Mouse (Mus musculus) natural killer cell, adult 2 months (primary cell): ENCODE data around the gene Dusp12.

Experiments
- DNase-seq, 2 experiments: peaks; one replicate each; pipeline ENCODE4 v3.0.0; 2022; ENCODE audit warnings: low spot score in 2 of 2

Dusp12 gene

GRCm38 (mm10) chr1:170898413-170899075 lies 13.2 kb upstream of the Dusp12 start:
- DNase-seq = no peak

GRCm38 (mm10) chr1:170896651-170897281 lies 11.4 kb upstream of the Dusp12 start:
- DNase-seq = no peak

DNA sequence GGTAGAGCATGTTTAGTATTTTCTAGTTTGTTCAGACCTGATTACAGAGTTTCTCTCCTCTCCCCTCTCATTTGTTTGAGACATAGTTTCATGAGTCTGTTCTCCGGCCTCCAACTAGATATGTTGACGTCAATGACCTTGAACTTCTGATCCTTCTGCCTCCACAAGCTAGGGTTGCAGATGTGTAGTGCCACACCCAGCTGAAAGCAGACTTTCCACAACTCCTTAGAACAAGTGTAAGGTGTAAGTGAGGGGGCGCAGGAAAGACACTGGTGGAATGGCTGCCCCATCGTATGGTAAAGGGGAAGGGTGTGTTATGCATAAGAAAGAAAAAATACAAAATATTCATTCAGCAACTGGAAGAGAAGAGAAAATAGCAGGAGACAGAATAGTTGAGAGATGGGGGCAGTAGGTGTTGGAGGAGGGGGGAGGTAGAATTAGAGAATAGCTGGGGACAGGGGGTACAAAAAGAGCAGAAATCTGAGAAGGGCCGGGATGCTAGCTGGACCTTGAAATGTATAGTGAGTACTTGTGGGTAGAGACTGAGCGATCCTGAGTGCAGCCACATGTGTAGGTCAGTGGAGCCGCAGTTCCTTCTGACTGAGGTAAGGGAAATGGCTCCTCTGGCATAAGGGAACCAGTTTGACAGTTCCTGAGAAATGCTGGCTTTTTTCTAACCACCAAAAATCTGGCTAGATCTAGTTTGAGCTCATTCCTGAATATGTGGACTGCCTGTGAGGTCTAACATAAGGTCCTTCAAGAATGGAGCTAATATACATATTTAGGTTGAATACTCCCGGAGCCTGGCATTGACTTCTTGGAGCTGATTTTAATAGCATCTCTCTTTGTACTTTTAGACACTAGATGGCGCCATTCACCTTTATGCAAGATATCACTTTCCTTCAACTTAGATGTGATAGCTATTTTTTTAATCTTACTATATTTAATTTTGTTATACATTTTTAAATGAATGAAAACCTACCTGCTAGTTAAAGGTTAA lies 9.6 kb upstream of the Dusp12 start:
- peak; percentile 18 to 24 for DNase-seq

GRCm38 (mm10) chr1:170892279-170892678 lies 6.9 kb upstream of the Dusp12 start:
- DNase-seq = no peak

GRCm38 (mm10) chr1:170891646-170892045 lies 6.3 kb upstream of the Dusp12 start:
- no peak for DNase-seq

GRCm38 (mm10) chr1:170889310-170889709 lies 4.0 kb upstream of the Dusp12 start:
- DNase-seq = no peak

DNA sequence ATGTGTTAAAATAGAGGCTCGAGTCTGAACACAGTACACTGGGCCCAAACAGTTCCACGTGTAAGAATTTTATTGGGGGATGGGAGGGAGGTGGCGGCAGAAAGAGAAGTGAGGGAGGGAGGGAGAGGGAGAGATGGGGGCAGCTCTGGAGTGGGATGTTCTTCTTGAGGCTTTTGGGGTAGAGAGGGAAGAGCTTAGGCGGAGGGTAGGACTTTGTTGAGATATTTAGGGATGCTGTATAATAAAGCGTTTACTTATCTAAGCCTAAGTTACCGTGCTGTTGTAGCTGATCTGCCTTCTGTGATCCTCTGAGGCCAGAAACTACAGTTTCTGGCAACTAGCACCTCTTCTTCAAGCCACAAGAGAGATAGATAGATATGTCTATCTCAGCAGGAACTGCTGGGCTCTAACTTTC lies 711 bp upstream of the Dusp12 start:
- no peak for DNase-seq

DNA sequence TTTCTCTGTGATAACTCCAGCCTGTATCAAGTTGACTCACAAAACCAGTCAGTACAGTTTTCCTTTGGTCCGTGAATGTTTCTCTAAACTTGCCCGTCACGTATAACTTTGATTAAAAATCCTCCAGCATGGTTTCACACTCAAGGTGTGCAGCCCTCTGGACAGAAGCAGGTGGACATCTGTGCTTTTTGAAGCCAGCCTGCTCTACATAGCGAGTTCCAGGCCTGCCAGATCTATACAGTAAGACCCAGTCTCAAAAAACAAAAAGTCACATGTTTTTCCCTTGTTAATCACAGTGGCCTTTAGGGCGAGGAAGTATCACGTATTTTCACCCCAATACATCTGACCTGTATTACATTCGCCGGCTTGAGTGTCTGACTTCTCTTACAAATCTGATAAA lies 950 bp downstream of the Dusp12 start:
- DNase-seq = no peak

GRCm38 (mm10) chr1:170882915-170883485 lies 2.3 kb downstream of the Dusp12 start:
- no peak for DNase-seq

- DNase-seq = no peak
These were observed 8.4 kb downstream of the Dusp12 start for GRCm38 (mm10) chr1:170876906-170877305.

- no peak for DNase-seq
These were observed 9.7 kb downstream of the Dusp12 start for GRCm38 (mm10) chr1:170875676-170876075.

- no peak for DNase-seq
These were observed 13.4 kb downstream of the Dusp12 start for GRCm38 (mm10) chr1:170871961-170872360.

DNA sequence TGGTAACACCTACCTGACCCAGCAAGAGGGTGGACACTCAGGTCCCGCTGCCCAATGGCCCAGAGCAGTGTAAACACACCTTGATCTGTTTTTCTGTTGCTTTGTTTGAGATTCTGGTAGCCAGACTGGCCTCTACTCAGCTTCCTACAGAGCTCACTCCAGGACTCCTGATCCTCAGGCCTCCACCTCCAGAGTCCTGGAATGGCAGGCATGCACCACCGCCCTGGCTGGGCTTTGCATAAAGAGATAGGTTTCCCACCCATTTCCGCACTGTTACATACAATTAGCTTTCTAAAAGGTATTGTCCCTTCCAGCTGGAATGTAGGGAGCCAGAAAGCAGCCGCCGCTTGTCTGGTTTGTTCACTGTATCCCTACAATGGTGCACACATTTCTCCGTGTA lies 13.9 kb downstream of the Dusp12 start:
- DNase-seq = no peak

- DNase-seq = no peak
These were observed 16.4 kb downstream of the Dusp12 start for GRCm38 (mm10) chr1:170868905-170869283.

DNA sequence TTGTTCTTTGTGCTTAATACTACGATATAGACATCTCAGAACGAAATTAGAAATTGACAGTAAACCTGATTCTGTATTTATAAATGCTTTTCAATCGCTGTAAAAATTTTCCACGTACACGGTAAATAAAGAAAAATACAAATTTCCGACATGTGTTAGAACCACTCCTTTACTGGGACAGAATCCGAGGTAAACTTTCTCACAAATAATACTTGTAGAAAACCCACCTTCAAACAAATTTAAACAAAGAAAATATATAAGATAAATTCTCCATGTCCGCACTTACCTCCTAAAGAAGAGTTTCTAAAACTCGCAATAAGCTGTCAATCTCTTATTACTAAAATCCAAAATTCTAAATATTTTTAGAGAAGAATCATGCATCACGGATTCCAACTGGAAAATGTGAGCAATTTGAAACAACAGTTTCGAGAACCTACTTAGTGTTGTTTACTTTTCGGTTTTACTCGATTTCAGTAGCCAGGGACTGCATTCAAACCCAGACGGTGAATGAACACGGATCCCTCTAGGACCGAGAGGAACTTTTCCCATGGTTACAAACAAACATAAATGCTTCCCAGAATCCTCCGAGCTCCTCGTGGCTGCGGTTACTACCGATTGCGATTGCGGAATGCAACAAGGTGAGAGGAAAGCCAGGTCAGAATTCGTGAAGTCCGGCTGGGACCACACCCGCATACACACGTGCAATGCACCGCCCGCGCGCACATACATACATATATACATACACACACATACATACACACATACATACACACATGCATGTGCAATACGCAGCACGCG lies 17.0 kb downstream of the Dusp12 start:
- peak; percentile 23 to 33 for DNase-seq

- peak; percentile 90 to 92 for DNase-seq
These were observed 17.6 kb downstream of the Dusp12 start, which contains the start of gene Atf6 for GRCm38 (mm10) chr1:170867691-170868105. TSS of gene Atf6 (minus strand) at chr1:170867771.

DNA sequence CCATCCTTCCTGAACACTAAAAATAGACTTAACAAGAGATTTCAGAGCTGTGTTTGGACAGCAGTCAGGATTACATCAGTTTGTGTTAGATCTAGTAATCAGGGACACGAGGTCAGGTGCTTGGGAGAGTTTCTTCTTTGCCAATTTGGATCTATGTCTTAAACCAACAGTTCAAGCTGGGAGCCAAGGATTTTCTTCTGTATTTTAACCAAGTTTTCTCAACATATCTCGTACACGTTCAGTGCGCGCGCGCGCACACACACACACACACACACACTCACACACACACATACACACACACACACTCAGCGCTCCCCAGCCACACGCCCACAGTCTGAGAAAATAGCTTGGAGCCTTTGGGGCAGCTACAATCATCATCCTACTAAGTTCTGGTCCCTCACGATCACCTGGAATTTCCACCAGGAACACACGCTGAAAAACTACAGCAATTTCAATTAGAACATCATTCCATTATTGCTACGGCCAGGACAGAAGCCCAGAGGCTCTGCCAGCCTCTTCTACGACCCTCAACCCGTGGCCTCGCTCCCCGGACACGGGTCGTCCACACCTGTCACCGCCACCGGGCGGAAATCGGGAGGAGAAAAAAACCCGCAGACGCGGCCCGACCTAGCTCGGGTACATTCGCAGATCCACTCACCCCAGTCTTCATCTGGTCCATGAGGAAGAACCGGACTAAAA lies 18.2 kb downstream of the Dusp12 start:
- peak in 1 of 2 experiments; percentile 28 for DNase-seq

DNA sequence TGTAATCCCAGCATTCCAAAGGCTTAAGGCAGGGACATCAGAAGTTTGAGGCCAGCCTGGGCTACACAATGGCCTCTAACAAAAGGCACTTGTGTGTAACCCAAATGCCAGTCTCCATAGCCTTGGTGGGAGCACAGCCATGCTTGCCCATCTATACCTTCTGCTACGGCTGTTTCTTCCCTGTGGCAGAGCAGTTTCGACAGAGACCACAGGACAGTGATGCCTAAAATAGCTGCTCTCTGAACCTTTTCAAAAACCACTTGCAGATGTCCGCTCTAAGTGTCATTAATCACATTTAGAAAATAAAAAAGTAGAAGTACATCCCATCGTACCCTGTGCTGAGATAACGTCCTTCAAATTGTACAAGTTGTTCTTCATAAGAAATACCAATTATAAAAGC lies 19.9 kb downstream of the Dusp12 start:
- no peak for DNase-seq

- peak in 1 of 2 experiments; percentile 29 for DNase-seq
These were observed 20.6 kb downstream of the Dusp12 start for GRCm38 (mm10) chr1:170864754-170865153.

GRCm38 (mm10) chr1:170864234-170864633 lies 21.1 kb downstream of the Dusp12 start:
- DNase-seq = no peak
